Mouse (Mus musculus) neural tube, embryonic 11.5 days (tissue): ENCODE results near the gene Myocd. TPM values are rescaled to one million over a fixed set of nuclear protein-coding genes. Genes with fewer than 3 reads are reported as not detected.

Experiments
- ATAC-seq: fragments of 200-750 bp; cut with Nextera tagmentation; 2 replicates; pipeline ENCODE4 v1.8.0; 2017; ENCODE audit warnings: moderate number of reproducible peaks, mild to moderate bottlenecking, moderate TSS enrichment, moderate library complexity; ENCODE audit not compliant: insufficient read depth, low FRiP score, low TSS enrichment
- DNase-seq: peaks from one replicate; pipeline ENCODE4 v3.0.0-alpha.2; 2015; ENCODE audit warnings: low spot score
- H3K27ac ChIP-seq: fragments of 300-500 bp; sonication (generic); 2 replicates; pipeline ENCODE4 v1.5.1; 2014; ENCODE audit warnings: low read depth, mild to moderate bottlenecking, low read length
- H3K27me3 ChIP-seq: fragments of 300-500 bp; sonication (generic); 2 replicates; pipeline ENCODE4 v1.6.1; 2014; ENCODE audit warnings: mild to moderate bottlenecking, low read length, mixed read lengths; ENCODE audit not compliant: control insufficient read depth, insufficient read depth
- H3K36me3 ChIP-seq: fragments of 300-500 bp; sonication (generic); 2 replicates; pipeline ENCODE4 v1.6.1; 2014; ENCODE audit warnings: mild to moderate bottlenecking, low read length, moderate library complexity, mixed read lengths; ENCODE audit not compliant: control insufficient read depth, insufficient read depth
- H3K4me1 ChIP-seq: fragments of 300-500 bp; sonication (generic); 2 replicates; pipeline ENCODE4 v1.6.1; 2014; ENCODE audit warnings: low read length, mixed read lengths; ENCODE audit not compliant: control insufficient read depth, insufficient read depth
- H3K4me2 ChIP-seq: fragments of 300-500 bp; sonication (generic); 2 replicates; pipeline ENCODE4 v1.6.1; 2014; ENCODE audit warnings: low read depth, mild to moderate bottlenecking, moderate library complexity
- H3K4me3 ChIP-seq: fragments of 300-500 bp; sonication (generic); 2 replicates; pipeline ENCODE4 v1.5.1; 2014; ENCODE audit warnings: low read depth, low read length
- H3K9ac ChIP-seq: fragments of 300-500 bp; sonication (generic); 2 replicates; pipeline ENCODE4 v1.6.1; 2014; ENCODE audit warnings: mild to moderate bottlenecking, low read length
- H3K9me3 ChIP-seq: fragments of 300-500 bp; sonication (generic); 2 replicates; pipeline ENCODE4 v1.6.1; 2016; ENCODE audit warnings: low read length; ENCODE audit not compliant: control insufficient read depth
- WGBS: fragments of 180-500 bp; shearing (Covaris S2); extraction: QIAGEN DNeasy Blood & Tissue Kit; methylation state at CpG from one replicate; pipeline ENCODE4 v1.1.7; 2014; 5-methylcytosine and 5-hydroxymethylcytosine counted together
- polyA plus RNA-seq: library from polyadenylated mRNA; unstranded; fragments of >200 nt; fragmentation: Nextera tagmentation; extraction: Ambion mirVana; gene quantifications from 2 replicates; pipeline ENCODE4 v1.2.1, GENCODE M21; 2014

Gene Myocd
- polyA plus RNA-seq, 1 experiment from 2014 or later: 2.5 TPM

- Histone ChIP-seq H3K27ac (no peak overlapping the region), H3K4me2 (no peak overlapping the region), H3K9ac (no peak overlapping the region), H3K27me3 (no peaks in the 10 kb centered on the region), H3K4me3 (no peak overlapping the region), H3K4me1 (no peaks in the 10 kb centered on the region), H3K36me3 (no peaks in the 10 kb centered on the region), H3K9me3 (no peaks in the 10 kb centered on the region)
- no peak for DNase-seq
- no peak for ATAC-seq
- 65% methylated on average over 6 of the region's 6 CpGs for WGBS
Measured at GRCm38 (mm10) chr11:65263466-65263865, 6.3 kb downstream of the Myocd start.

- Histone ChIP-seq H3K4me3 (no peak overlapping the region), H3K4me2 (no peak overlapping the region), H3K9me3 (no peaks in the 10 kb centered on the region), H3K36me3 (no peaks in the 10 kb centered on the region), H3K27me3 (no peaks in the 10 kb centered on the region), H3K4me1 (no peaks in the 10 kb centered on the region), H3K9ac (no peak overlapping the region), H3K27ac (no peak overlapping the region)
- WGBS: 90% methylated on average over 4 of the region's 4 CpGs
- ATAC-seq (no peak), DNase-seq (no peak)
Measured at GRCm38 (mm10) chr11:65258997-65259396, 10.8 kb downstream of the Myocd start.

- no peaks in the 10 kb centered on the region for H3K4me1 ChIP-seq
- H3K27ac ChIP-seq: no peak overlapping the region
- H3K4me3 ChIP-seq: no peak overlapping the region
- H3K9me3 ChIP-seq: no peaks in the 10 kb centered on the region
- H3K9ac ChIP-seq: no peak overlapping the region
- 85% methylated on average over 11 of the region's 11 CpGs for WGBS
- no peaks in the 10 kb centered on the region for H3K36me3 ChIP-seq
- DNase-seq (no peak), ATAC-seq (no peak)
- H3K4me2 ChIP-seq: no peak overlapping the region
- H3K27me3 ChIP-seq: no peaks in the 10 kb centered on the region
Measured at GRCm38 (mm10) chr11:65256143-65256542, 13.6 kb downstream of the Myocd start.

GRCm38 (mm10) chr11:65255564-65255963 lies 14.2 kb downstream of the Myocd start:
- no peak for ATAC-seq
- no peak for DNase-seq
- Histone ChIP-seq H3K4me3 (no peak overlapping the region), H3K27me3 (no peaks in the 10 kb centered on the region), H3K4me1 (no peaks in the 10 kb centered on the region), H3K9ac (no peak overlapping the region), H3K9me3 (no peaks in the 10 kb centered on the region), H3K27ac (no peak overlapping the region), H3K4me2 (no peak overlapping the region), H3K36me3 (no peaks in the 10 kb centered on the region)
- WGBS: 79% methylated on average over 6 of the region's 6 CpGs

GRCm38 (mm10) chr11:65250366-65250765 lies 19.4 kb downstream of the Myocd start:
- H3K36me3 ChIP-seq: no peaks in the 10 kb centered on the region
- no peaks in the 10 kb centered on the region for H3K4me1 ChIP-seq
- no peak overlapping the region for H3K4me3 ChIP-seq
- H3K4me2 ChIP-seq: no peak overlapping the region
- no peaks in the 10 kb centered on the region for H3K9me3 ChIP-seq
- DNase-seq (no peak), ATAC-seq (no peak)
- no peaks in the 10 kb centered on the region for H3K27me3 ChIP-seq
- WGBS: 95% methylated on average over 4 of the region's 4 CpGs
- no peak overlapping the region for H3K9ac ChIP-seq
- H3K27ac ChIP-seq: no peak overlapping the region

GRCm38 (mm10) chr11:65246301-65247054 lies 23.3 kb downstream of the Myocd start:
- DNase-seq (no peak), ATAC-seq (no peak)
- H3K27ac ChIP-seq: no peak overlapping the region
- H3K27me3 ChIP-seq: no peaks in the 10 kb centered on the region
- WGBS: 82% methylated on average over 8 of the region's 8 CpGs
- H3K4me2 ChIP-seq: no peak overlapping the region
- no peaks in the 10 kb centered on the region for H3K9me3 ChIP-seq
- no peaks in the 10 kb centered on the region for H3K36me3 ChIP-seq
- H3K4me3 ChIP-seq: no peak overlapping the region
- H3K4me1 ChIP-seq: no peaks in the 10 kb centered on the region
- H3K9ac ChIP-seq: no peak overlapping the region

- Histone ChIP-seq H3K9me3 (no peaks in the 10 kb centered on the region), H3K9ac (no peak overlapping the region), H3K27ac (no peak overlapping the region), H3K4me3 (no peak overlapping the region), H3K4me2 (no peak overlapping the region), H3K36me3 (no peaks in the 10 kb centered on the region), H3K27me3 (no peaks in the 10 kb centered on the region), H3K4me1 (no peaks in the 10 kb centered on the region)
- ATAC-seq: no peak
- no peak for DNase-seq
- WGBS: 79% methylated on average over 3 of the region's 3 CpGs
Measured at GRCm38 (mm10) chr11:65243593-65243992, 26.2 kb downstream of the Myocd start.

- ATAC-seq: no peak
- WGBS: 60% methylated on average over 7 of the region's 7 CpGs
- Histone ChIP-seq H3K27ac (no peak overlapping the region), H3K9me3 (no peaks in the 10 kb centered on the region), H3K36me3 (no peaks in the 10 kb centered on the region), H3K9ac (no peak overlapping the region), H3K4me1 (no peaks in the 10 kb centered on the region), H3K4me3 (no peak overlapping the region), H3K4me2 (no peak overlapping the region), H3K27me3 (no peaks in the 10 kb centered on the region)
- no peak for DNase-seq
Measured at GRCm38 (mm10) chr11:65240521-65240920, 29.3 kb downstream of the Myocd start.

GRCm38 (mm10) chr11:65237896-65238295 lies 31.9 kb downstream of the Myocd start:
- Histone ChIP-seq H3K36me3 (no peaks in the 10 kb centered on the region), H3K27me3 (no peaks in the 10 kb centered on the region), H3K9ac (no peak overlapping the region), H3K27ac (no peak overlapping the region), H3K4me3 (no peak overlapping the region), H3K4me1 (no peaks in the 10 kb centered on the region), H3K4me2 (no peak overlapping the region), H3K9me3 (no peaks in the 10 kb centered on the region)
- no peak for ATAC-seq
- WGBS: 88% methylated on average over 3 of the region's 3 CpGs
- DNase-seq: no peak
